Mouse (Mus musculus): ENCODE measurements at regions not wholly inside any gene's neighbourhood (a gene's known extent, or its start where the extent isn't known, plus 50 kb on each side); places are given as distances from the start of the nearest gene placed in this dataset.
A peak's percentile ranks its signal among the peaks of the same experiment; 100 is the strongest.

DNA sequence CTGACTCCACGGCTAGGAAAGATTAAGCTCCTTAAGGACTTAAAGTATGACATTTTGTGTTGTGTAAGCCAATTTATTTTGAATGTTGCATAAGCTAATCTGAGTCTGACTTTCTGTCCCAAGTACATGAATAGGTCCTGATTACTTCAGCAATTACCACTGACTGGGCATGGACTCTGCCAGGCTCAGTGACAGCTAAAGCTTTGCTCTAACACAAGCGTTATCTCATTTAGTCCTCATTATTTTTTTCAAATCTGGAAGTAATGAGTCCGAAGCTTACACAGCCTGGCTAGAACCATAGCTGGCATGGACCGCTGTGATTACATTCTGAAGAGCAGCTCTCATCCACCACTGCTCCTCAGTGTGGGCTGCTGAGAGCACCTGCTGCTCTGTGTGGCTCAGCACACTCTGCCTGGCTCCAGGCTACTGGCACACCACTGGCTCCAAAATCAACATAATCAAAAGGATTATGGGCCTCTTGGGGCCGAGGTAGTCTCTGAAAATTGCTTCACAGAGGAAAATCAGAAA, 753.0 kb upstream of the Jmjd1c start:
- no peak for DNase-seq (ENCODE audit: low read depth)

DNA sequence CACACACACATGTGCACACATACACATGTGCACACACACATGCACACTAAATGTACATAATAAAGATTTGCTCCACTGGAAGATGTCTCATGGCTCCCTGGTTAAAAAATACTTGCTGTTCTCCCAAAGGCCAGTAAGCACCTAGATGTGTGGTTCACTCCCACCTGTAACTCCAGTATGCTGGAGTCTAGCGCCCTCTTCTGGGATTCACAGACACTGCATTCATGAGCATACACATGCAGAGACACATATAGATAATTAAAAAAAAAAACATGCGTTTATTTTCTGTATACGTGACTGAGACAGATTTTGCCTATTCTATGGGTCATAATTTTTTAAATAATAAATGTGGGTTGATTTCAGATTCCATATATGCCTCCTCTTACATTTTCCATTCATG, 747.5 kb upstream of the Jmjd1c start:
- DNase-seq (ENCODE audit: low read depth): no peak

DNA sequence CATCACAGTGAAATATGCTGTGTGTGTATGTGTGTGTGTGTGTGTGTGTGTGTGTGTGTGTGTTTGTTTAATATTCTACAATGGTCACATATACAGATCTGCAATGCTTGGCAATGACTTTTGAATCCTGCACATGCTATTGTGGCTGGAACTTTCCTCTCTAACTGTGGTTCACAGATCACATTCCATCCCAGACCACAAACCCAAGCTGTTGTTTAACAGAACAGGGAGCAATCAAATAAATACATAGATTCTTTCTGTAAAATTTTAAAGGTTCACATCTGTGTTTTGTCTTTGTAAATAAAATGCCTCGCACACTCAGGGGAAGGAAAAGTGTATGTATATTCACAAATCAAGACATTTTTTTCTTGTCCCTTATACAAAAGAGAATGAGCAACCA, 744.9 kb upstream of the Jmjd1c start:
- peak; percentile 56 for DNase-seq (ENCODE audit: low read depth)

DNA sequence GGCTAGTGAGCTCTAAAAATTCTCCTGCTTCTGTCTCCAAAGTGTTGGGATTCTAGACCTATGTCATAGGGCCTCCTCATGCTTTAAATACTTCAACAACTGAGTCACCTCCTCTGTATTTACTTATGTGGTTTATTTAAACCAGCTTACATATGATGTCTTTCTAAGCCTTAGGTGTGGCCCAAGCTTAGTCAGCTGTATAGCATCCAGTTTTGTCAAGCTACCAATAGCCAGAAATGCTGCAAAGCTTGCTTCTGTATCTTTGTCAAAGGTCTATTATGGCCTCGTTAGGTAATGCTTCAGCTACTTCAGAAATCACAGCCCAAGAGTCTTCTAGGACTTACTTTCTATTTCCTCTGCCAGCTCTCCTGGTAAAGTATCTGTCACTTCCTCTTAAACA, 741.9 kb upstream of the Jmjd1c start:
- peak; percentile 70 for DNase-seq (ENCODE audit: low read depth)

DNA sequence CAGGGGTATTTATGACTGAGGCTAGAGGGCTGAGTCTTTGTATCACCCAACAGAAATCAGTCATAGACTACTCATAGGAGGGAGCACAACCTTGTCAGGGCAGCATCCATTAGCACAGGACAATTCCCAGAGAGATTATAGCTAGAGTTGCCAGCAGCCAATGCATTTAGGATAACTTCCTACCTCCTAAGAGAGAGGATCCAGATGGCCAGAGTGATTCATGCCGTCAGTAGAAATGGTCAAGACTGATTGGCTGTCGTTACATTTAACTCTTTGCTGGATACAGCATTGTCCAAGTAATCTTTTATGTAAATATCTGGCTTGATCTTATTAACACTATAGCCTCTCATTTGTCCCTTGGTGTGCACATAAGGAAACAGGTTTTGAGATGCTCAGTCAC, 740.9 kb upstream of the Jmjd1c start:
- peak; percentile 47 for DNase-seq (ENCODE audit: low read depth)

DNA sequence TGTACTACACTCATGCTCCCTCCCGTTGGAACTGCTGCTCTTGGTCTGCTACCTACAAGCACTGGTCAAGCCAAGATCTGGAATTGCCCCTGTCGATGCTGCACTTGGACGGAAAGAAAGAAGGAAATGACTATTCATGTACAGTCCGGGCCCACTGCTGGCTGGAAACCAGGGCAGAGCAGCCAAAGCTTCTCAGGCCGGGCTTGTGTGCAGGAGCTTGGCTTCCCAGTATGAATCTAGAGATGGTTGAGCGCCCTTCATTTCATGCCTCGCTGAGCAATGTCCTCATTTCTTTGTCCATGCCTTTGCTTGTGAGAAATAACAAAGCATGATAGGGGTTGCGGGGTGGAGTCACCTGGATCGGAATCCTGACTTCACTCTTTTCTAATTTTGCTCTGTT, 738.2 kb upstream of the Jmjd1c start:
- no peak for DNase-seq (ENCODE audit: low read depth)

DNA sequence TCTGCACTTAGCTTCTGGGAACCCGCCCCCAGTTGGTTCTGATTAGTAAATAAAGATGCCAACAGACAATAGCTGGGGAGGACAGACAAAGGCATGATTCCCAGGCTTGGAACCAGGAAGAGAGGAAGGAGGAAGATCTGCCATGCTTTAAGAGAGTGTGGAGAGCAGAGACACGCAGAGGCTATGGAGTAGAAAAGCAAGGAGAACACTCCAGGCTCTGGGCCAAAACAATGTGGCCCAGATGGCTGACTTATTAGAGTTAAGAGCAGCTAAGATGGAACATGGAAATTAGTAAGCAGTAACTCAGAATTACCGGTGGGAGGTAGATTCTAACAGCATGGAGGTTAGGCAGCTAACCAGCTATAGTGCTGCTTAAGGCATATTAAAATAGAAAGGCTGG, 725.8 kb upstream of the Jmjd1c start:
- peak; percentile 26 for DNase-seq (ENCODE audit: low read depth)

DNA sequence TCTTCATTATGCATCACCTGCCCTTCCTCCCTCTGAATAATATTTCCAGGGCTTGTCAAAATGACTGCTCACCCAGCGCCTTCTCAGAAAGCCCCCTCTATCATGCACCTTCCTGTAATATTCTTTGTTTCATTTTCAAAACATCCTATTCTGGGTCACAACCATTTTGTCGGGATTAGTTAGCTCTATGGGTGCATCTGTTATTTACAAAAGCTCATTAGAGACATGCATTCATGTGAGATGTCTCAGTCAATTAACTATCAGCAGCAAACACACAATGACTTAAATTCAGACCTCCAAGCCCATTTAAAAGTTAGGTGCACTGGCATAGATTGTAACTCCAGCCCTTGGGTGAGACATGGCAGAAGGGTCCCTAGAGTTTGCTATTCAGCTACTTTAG, 724.2 kb upstream of the Jmjd1c start:
- no peak for DNase-seq (ENCODE audit: low read depth)
